Mouse (Mus musculus) CH12.LX (cell line): ENCODE measurements around the gene Oas1d. TPM values are rescaled to one million over a fixed set of nuclear protein-coding genes. Genes with fewer than 3 reads are reported as not detected.

Experiments used
- DNase-seq: peaks from one replicate; pipeline ENCODE4 v3.0.0-alpha.2; 2013; ENCODE audit errors: extremely low read depth
- H3K27ac ChIP-seq: 2 replicates; pipeline ENCODE4 v1.5.1; 2012; ENCODE audit warnings: low read depth, mild to moderate bottlenecking, control low read depth, moderate library complexity; ENCODE audit not compliant: insufficient read depth
- H3K27me3 ChIP-seq: replicated peaks from 2 replicates; pipeline ENCODE3; 2012; ENCODE audit warnings: inconsistent platforms
- H3K36me3 ChIP-seq, 2 experiments: replicated peaks in 1 of 2; 2 replicates each; pipeline versions ENCODE3 to v1.6.1; 2012; ENCODE audit warnings: inconsistent platforms in 1 of 2, low read length in 1 of 2, mild to moderate bottlenecking in 1 of 2, mixed read lengths in 1 of 2, moderate library complexity in 1 of 2; ENCODE audit not compliant: control insufficient read depth in 1 of 2, insufficient read depth in 1 of 2
- H3K4me1 ChIP-seq, 2 experiments: 2 replicates each; pipeline ENCODE4 v1.6.1; 2012; ENCODE audit warnings: inconsistent platforms in 1 of 2, moderate library complexity in 1 of 2; ENCODE audit not compliant: insufficient read depth in 2 of 2, control insufficient read depth in 1 of 2
- H3K4me2 ChIP-seq: 2 replicates; pipeline ENCODE4 v1.6.1; 2012; ENCODE audit warnings: low read depth, mild to moderate bottlenecking, control low read depth; ENCODE audit not compliant: poor library complexity, insufficient read depth, severe bottlenecking
- H3K4me3 ChIP-seq, 3 experiments: fragments of 150-350 bp in 1 of 3; sonication (generic) in 1 of 3; replicated peaks in 1 of 3; 2 replicates each; pipeline versions ENCODE3 to v1.5.1; 2011 to 2012; ENCODE audit warnings: low read depth in 2 of 3, low read length in 2 of 3, mild to moderate bottlenecking in 2 of 3, moderate library complexity in 2 of 3, control low read depth in 1 of 3, improper control_type of control experiment in 1 of 3, inconsistent platforms in 1 of 3, mixed read lengths in 1 of 3; ENCODE audit not compliant: poor library complexity in 1 of 3
- H3K79me2 ChIP-seq: replicated peaks from 2 replicates; pipeline ENCODE4 v1.6.1; 2012; ENCODE audit warnings: mild to moderate bottlenecking, moderate library complexity; ENCODE audit not compliant: control insufficient read depth, poor library complexity, insufficient read depth, severe bottlenecking; ENCODE audit errors: extremely low read depth
- H3K9ac ChIP-seq: 2 replicates; pipeline ENCODE4 v1.6.1; 2012; ENCODE audit warnings: low read depth, mild to moderate bottlenecking, control low read depth, moderate library complexity; ENCODE audit not compliant: insufficient read depth
- H3K9me3 ChIP-seq: replicated peaks from 2 replicates; pipeline ENCODE3; 2012; ENCODE audit warnings: low read length, inconsistent platforms, mixed read lengths
- BHLHE40 ChIP-seq: IDR thresholded peaks from 2 replicates; pipeline ENCODE4 v1.6.1; 2011; ENCODE audit warnings: mild to moderate bottlenecking, low read depth, low read length, improper control_type of control experiment
- CHD1 ChIP-seq: IDR thresholded peaks from 2 replicates; pipeline ENCODE4 v1.6.1; 2012; ENCODE audit warnings: low read depth, low read length, improper control_type of control experiment, inconsistent platforms
- CHD2 ChIP-seq: IDR thresholded peaks from 2 replicates; pipeline ENCODE4 v1.6.1; 2011; ENCODE audit warnings: low read length, improper control_type of control experiment
- CTCF ChIP-seq, 2 experiments: IDR thresholded peaks in 1 of 2; conservative IDR thresholded peaks in 1 of 2; 2 replicates each; pipeline ENCODE4 v1.5.1; 2011 to 2012; ENCODE audit warnings: low read depth in 2 of 2, low read length in 2 of 2, improper control_type of control experiment in 1 of 2, inconsistent platforms in 1 of 2, mild to moderate bottlenecking in 1 of 2, moderate library complexity in 1 of 2
- EP300 ChIP-seq: IDR thresholded peaks from 2 replicates; pipeline ENCODE4 v1.6.1; 2011; ENCODE audit warnings: low read length, improper control_type of control experiment
- ETS1 ChIP-seq: conservative IDR thresholded peaks from 2 replicates; pipeline ENCODE4 v1.6.1; 2012; ENCODE audit warnings: low read depth, mild to moderate bottlenecking, inconsistent platforms, low read length, improper control_type of control experiment, moderate library complexity
- GABPA ChIP-seq: IDR thresholded peaks from 2 replicates; pipeline ENCODE4 v1.6.1; 2012; ENCODE audit warnings: low read depth, low read length, improper control_type of control experiment, inconsistent platforms; ENCODE audit not compliant: insufficient replicate concordance
- HCFC1 ChIP-seq: IDR thresholded peaks from 2 replicates; pipeline ENCODE4 v1.6.1; 2012; ENCODE audit warnings: low read depth, mild to moderate bottlenecking, inconsistent platforms, low read length, improper control_type of control experiment
- JUN ChIP-seq: IDR thresholded peaks from 2 replicates; pipeline ENCODE4 v1.6.1; 2011; ENCODE audit warnings: low read depth, mild to moderate bottlenecking, low read length, improper control_type of control experiment, moderate library complexity; ENCODE audit not compliant: insufficient read depth
- JUND ChIP-seq: conservative IDR thresholded peaks from 2 replicates; pipeline ENCODE4 v1.6.1; 2011; ENCODE audit warnings: low read depth, low read length, improper control_type of control experiment
- KAT2A ChIP-seq: IDR thresholded peaks from 2 replicates; pipeline ENCODE4 v1.6.1; 2012; ENCODE audit warnings: low read length, improper control_type of control experiment, inconsistent platforms; ENCODE audit not compliant: insufficient replicate concordance
- MAFK ChIP-seq: IDR thresholded peaks from 2 replicates; pipeline ENCODE4 v1.6.1; 2011; ENCODE audit warnings: low read length, improper control_type of control experiment; ENCODE audit not compliant: insufficient replicate concordance
- MAX ChIP-seq: IDR thresholded peaks from 2 replicates; pipeline ENCODE4 v1.6.1; 2011; ENCODE audit warnings: low read length, improper control_type of control experiment
- MAZ ChIP-seq: IDR thresholded peaks from 2 replicates; pipeline ENCODE4 v1.6.1; 2012; ENCODE audit warnings: low read depth, mild to moderate bottlenecking, inconsistent platforms, low read length, improper control_type of control experiment, moderate library complexity
- MEF2A ChIP-seq: IDR thresholded peaks from 2 replicates; pipeline ENCODE4 v1.6.1; 2014; ENCODE audit warnings: low read depth, mild to moderate bottlenecking, inconsistent platforms, low read length, improper control_type of control experiment, borderline replicate concordance
- MXI1 ChIP-seq: IDR thresholded peaks from 2 replicates; pipeline ENCODE4 v1.6.1; 2011; ENCODE audit warnings: mild to moderate bottlenecking, low read depth, low read length, improper control_type of control experiment
- NELFE ChIP-seq: IDR thresholded peaks from 2 replicates; pipeline ENCODE4 v1.6.1; 2011; ENCODE audit warnings: low read depth, low read length, improper control_type of control experiment
- NRF1 ChIP-seq: IDR thresholded peaks from 2 replicates; pipeline ENCODE4 v1.6.1; 2014; ENCODE audit warnings: low read depth, mild to moderate bottlenecking, inconsistent platforms, low read length, improper control_type of control experiment, moderate library complexity
- PAX5 ChIP-seq: IDR thresholded peaks from 2 replicates; pipeline ENCODE4 v1.6.1; 2012; ENCODE audit warnings: low read length, inconsistent platforms, mixed read lengths
- POLR2A ChIP-seq: IDR thresholded peaks from 2 replicates; pipeline ENCODE4 v1.6.1; 2011; ENCODE audit warnings: low read depth, mild to moderate bottlenecking, improper control_type of control experiment, low read length
- POLR2AphosphoS2 ChIP-seq: IDR thresholded peaks from 2 replicates; pipeline ENCODE4 v1.6.1; 2011; ENCODE audit warnings: low read depth, low read length, improper control_type of control experiment
- RAD21 ChIP-seq: IDR thresholded peaks from 2 replicates; pipeline ENCODE4 v1.6.1; 2011; ENCODE audit warnings: low read depth, mild to moderate bottlenecking, low read length, improper control_type of control experiment, moderate library complexity
- RCOR1 ChIP-seq: conservative IDR thresholded peaks from 2 replicates; pipeline ENCODE4 v1.6.1; 2012; ENCODE audit warnings: low read depth, mild to moderate bottlenecking, inconsistent platforms, low read length, improper control_type of control experiment
- SIN3A ChIP-seq: IDR thresholded peaks from 2 replicates; pipeline ENCODE4 v1.6.1; 2012; ENCODE audit warnings: low read length, improper control_type of control experiment, inconsistent platforms
- SMC3 ChIP-seq: IDR thresholded peaks from 2 replicates; pipeline ENCODE4 v1.6.1; 2011; ENCODE audit warnings: low read depth, low read length, improper control_type of control experiment
- TBP ChIP-seq: conservative IDR thresholded peaks from 2 replicates; pipeline ENCODE4 v1.6.1; 2011; ENCODE audit warnings: low read depth, low read length, improper control_type of control experiment
- TCF12 ChIP-seq: IDR thresholded peaks from 2 replicates; pipeline ENCODE4 v1.6.1; 2014; ENCODE audit warnings: low read depth, mild to moderate bottlenecking, inconsistent platforms, low read length, improper control_type of control experiment
- UBTF ChIP-seq: IDR thresholded peaks from 2 replicates; pipeline ENCODE4 v1.6.1; 2012; ENCODE audit warnings: low read depth, mild to moderate bottlenecking, inconsistent platforms, low read length, improper control_type of control experiment, moderate library complexity
- USF1 ChIP-seq: IDR thresholded peaks from 2 replicates; pipeline ENCODE4 v1.6.1; 2014; ENCODE audit warnings: low read depth, mild to moderate bottlenecking, inconsistent platforms, low read length, improper control_type of control experiment
- USF2 ChIP-seq: conservative IDR thresholded peaks from 2 replicates; pipeline ENCODE4 v1.6.1; 2011; ENCODE audit warnings: low read depth, low read length, improper control_type of control experiment
- ZC3H11A ChIP-seq: IDR thresholded peaks from 2 replicates; pipeline ENCODE4 v1.6.1; 2012; ENCODE audit warnings: low read depth, mild to moderate bottlenecking, inconsistent platforms, low read length, improper control_type of control experiment
- ZKSCAN1 ChIP-seq: IDR thresholded peaks from 2 replicates; pipeline ENCODE4 v1.6.1; 2012; ENCODE audit warnings: low read depth, inconsistent platforms, low read length, improper control_type of control experiment, borderline replicate concordance
- ZMIZ1 ChIP-seq: IDR thresholded peaks from 2 replicates; pipeline ENCODE4 v1.6.1; 2012; ENCODE audit warnings: low read depth, mild to moderate bottlenecking, inconsistent platforms, low read length, improper control_type of control experiment
- dilution Hi-C: fragments of 300-500 bp; cut with MboI; formaldehyde crosslinking; loops from 2 replicates; pipeline ENCODE4 v1.14.3; 2020; ENCODE audit warnings: low sequenced_read_pairs; ENCODE audit not compliant: extremely low pct_unique_long_range_greater_than_20kb, extremely low pct_ligation_motif_present
- in situ Hi-C: fragments of 300-500 bp; cut with MboI; formaldehyde crosslinking; loops from 3 replicates; pipeline ENCODE4 v1.14.3; 2019; ENCODE audit warnings: low sequenced_read_pairs, low pct_ligation_motif_present, low pct_unique_long_range_greater_than_20kb, mixed read lengths
- polyA plus RNA-seq: library from polyadenylated mRNA; unstranded; fragments of >175 nt; gene quantifications from 2 replicates; pipeline ENCODE4 v1.2.1, GENCODE M21; 2012; ENCODE audit warnings: low read depth; ENCODE audit not compliant: insufficient read length
- total RNA-seq, 2 experiments: library from RNA; depleted of rRNA; stranded (reverse); fragments of 300-350 nt in 1 of 2; fragments of >200 nt in 1 of 2; gene quantifications; 2 replicates each; pipeline ENCODE4 v1.2.3; 2012 to 2014

Oas1d gene
- total and polyA plus RNA-seq, 3 experiments: not detected

GRCm38 (mm10) chr5:120952242-120952770 is 38.0 kb downstream of the Oas1d start:
- Histone ChIP-seq H3K9ac (no peak overlapping the region), H3K27me3 (peaks cover 73% of the 10 kb centered on the region), H3K79me2 (no peaks in the 10 kb centered on the region), H3K4me3 (no peak overlapping the region), H3K27ac (no peak overlapping the region), H3K4me2 (no peak overlapping the region), H3K4me1 (peaks cover 0 to 3% of the 10 kb centered on the region in 2 experiments; a peak in 1 of 4 replicates), H3K9me3 (no peaks in the 10 kb centered on the region), H3K36me3 (no peaks in the 10 kb centered on the region)
- in situ Hi-C loops (loop anchor here (10.0 kb wide), 1 partner anchor 222 kb away; no protein-coding TSS in a partner anchor), dilution Hi-C loops (no loop called here)
- TF ChIP-seq ZKSCAN1 (peak; percentile 90), RAD21 (no peak)
- no peak for DNase-seq

GRCm38 (mm10) chr5:120953974-120954373 is 39.6 kb downstream of the Oas1d start:
- DNase-seq: peak; percentile 55
- Histone ChIP-seq H3K4me1 (peaks cover 0 to 3% of the 10 kb centered on the region in 2 experiments; a peak in 1 of 4 replicates), H3K4me3 (no peak overlapping the region), H3K9ac (no peak overlapping the region), H3K4me2 (no peak overlapping the region), H3K27ac (no peak overlapping the region), H3K27me3 (peaks cover 69% of the 10 kb centered on the region), H3K9me3 (peaks cover 4% of the 10 kb centered on the region), H3K79me2 (no peaks in the 10 kb centered on the region), H3K36me3 (no peaks in the 10 kb centered on the region)
- in situ Hi-C loops: loop anchor here (10.0 kb wide), 1 partner anchor 221 kb away; no protein-coding TSS in a partner anchor
- dilution Hi-C loops: no loop called here
- no peak for TF ChIP-seq SIN3A
- peak; percentile 49 for TF ChIP-seq ZC3H11A
- peak; percentile 82 for TF ChIP-seq SMC3
- TF ChIP-seq MAX: 0 out of 2 replicates have a peak, but pooled peaks have one; percentile 29
- TF ChIP-seq MAZ: no peak
- TF ChIP-seq JUN: no peak
- TF ChIP-seq RAD21: peak; percentile 91
- TF ChIP-seq POLR2AphosphoS2: no peak
- no peak for TF ChIP-seq CHD1
- no peak for TF ChIP-seq ZMIZ1
- no peak for TF ChIP-seq JUND
- TF ChIP-seq RCOR1: no peak
- TF ChIP-seq TCF12: no peak
- no peak for TF ChIP-seq EP300
- no peak for TF ChIP-seq GABPA
- no peak for TF ChIP-seq HCFC1
- TF ChIP-seq NELFE: peak; percentile 52; the same call in 1 of the 2 replicates
- TF ChIP-seq UBTF: no peak
- no peak for TF ChIP-seq TBP
- TF ChIP-seq CHD2: no peak
- TF ChIP-seq MEF2A: no peak
- TF ChIP-seq CTCF (conservative IDR thresholded peaks at IDR 0.05 in 1 of 2, IDR thresholded peaks at IDR 0.05 in 1 of 2; ENCODE audit: low read depth in 2 of 2, low read length in 2 of 2): peak; percentile 79 to 90
- TF ChIP-seq USF1: no peak
- no peak for TF ChIP-seq MXI1
- no peak for TF ChIP-seq MAFK
- no peak for TF ChIP-seq BHLHE40
- TF ChIP-seq KAT2A: no peak
- TF ChIP-seq POLR2A: no peak
- no peak for TF ChIP-seq NRF1
- no peak for TF ChIP-seq PAX5
- no peak for TF ChIP-seq USF2
- TF ChIP-seq ETS1: no peak
- TF ChIP-seq ZKSCAN1: no peak
